Mouse (Mus musculus): ENCODE measurements around the gene Hpse2. TPM values are rescaled to one million over a fixed set of nuclear protein-coding genes. Genes with fewer than 3 reads are reported as not detected.

The Hpse2 gene
- polyA plus RNA-seq (2014; fragmentation: Illumina TruSeq; extraction: RNeasy Lipid Tissue Mini Kit (QIAGEN cat#74804); ENCODE audit: insufficient read depth, low read depth, low replicate concordance), result 0.58 TPM

GRCm38 (mm10) chr19:43388017-43388904 is at the start of gene Hpse2:
TSS of gene Hpse2 (minus strand) at chr19:43388355.

GRCm38 (mm10) chr19:42779531-42780155 is 608.5 kb downstream of the Hpse2 start, which contains the start of gene Hps1:
TSS of gene Hps1 (minus strand) at chr19:42779978.

GRCm38 (mm10) chr19:42752363-42752931 is 635.7 kb downstream of the Hpse2 start, which contains the start of gene Pyroxd2:
TSS of gene Pyroxd2 (minus strand) at chr19:42752775.

Other genes starting within 250 kb of the Hpse2 start
- not detected for gene Cnnm1, start 52.1 kb upstream of the Hpse2 start, polyA plus RNA-seq (2014; fragmentation: Illumina TruSeq; extraction: RNeasy Lipid Tissue Mini Kit (QIAGEN cat#74804); ENCODE audit: insufficient read depth, low read depth, low replicate concordance)
- 16.6 TPM for gene Got1, start 136.2 kb upstream of the Hpse2 start, polyA plus RNA-seq (2014; fragmentation: Illumina TruSeq; extraction: RNeasy Lipid Tissue Mini Kit (QIAGEN cat#74804); ENCODE audit: insufficient read depth, low read depth, low replicate concordance)
- not detected for gene Nkx2-3, start 224.0 kb upstream of the Hpse2 start, polyA plus RNA-seq (2014; fragmentation: Illumina TruSeq; extraction: RNeasy Lipid Tissue Mini Kit (QIAGEN cat#74804); ENCODE audit: insufficient read depth, low read depth, low replicate concordance)